15 mouse cellular contexts compared by ENCODE assay signal in genomic region chr1:126626206-126626605, GRCm38 (mm10).
"Had no signal": no experiment of that assay in that cellular context is flagged by ENCODE, and none has a peak within 500 bp of the region (broad histone marks: within the 10 kb centered on the region; RNA-seq: fewer than 3 reads in every experiment).

No protein-coding gene starts in this region.

- H3K4me1 ChIP-seq: neural tube, embryonic 15.5 days; stomach, embryonic 15.5 days had no signal

- H3K27me3 ChIP-seq: neural tube, embryonic 15.5 days; stomach, embryonic 15.5 days had no signal

- DNase-seq: retina, postnatal 1 day; right cerebral cortex, adult 18-20 months; right cerebral cortex, postnatal 14 days; right cerebral cortex, postnatal 25 days; right cerebral cortex, postnatal 4 days; spleen, adult 18-20 months; thymus, adult 18-20 months; thymus, adult 2 months; thymus, postnatal 14 days; thymus, postnatal 25 days; thymus, postnatal 36 days; thymus, postnatal 4 days had no signal

- H3K27ac ChIP-seq: neural tube, embryonic 15.5 days; stomach, embryonic 15.5 days; stomach, postnatal 0 days had no signal

- H3K4me3 ChIP-seq: neural tube, embryonic 15.5 days; stomach, embryonic 15.5 days had no signal

- H3K4me2 ChIP-seq: neural tube, embryonic 15.5 days; stomach, embryonic 15.5 days had no signal

- H3K9ac ChIP-seq: neural tube, embryonic 15.5 days; stomach, embryonic 15.5 days had no signal

- H3K36me3 ChIP-seq: neural tube, embryonic 15.5 days; stomach, embryonic 15.5 days had no signal

- H3K9me3 ChIP-seq: neural tube, embryonic 15.5 days; stomach, embryonic 15.5 days had no signal
